Mouse (Mus musculus) stomach, postnatal 0 days (tissue): ENCODE data around the gene Umps. TPM values are rescaled to one million over a fixed set of nuclear protein-coding genes. Genes with fewer than 3 reads are reported as not detected.
A peak's percentile ranks its signal among the peaks of the same experiment; 100 is the strongest.

ENCODE experiments used
- ATAC-seq: fragments of 200-750 bp; cut with Nextera tagmentation; 2 replicates; pipeline ENCODE4 v1.8.0; 2017; ENCODE audit not compliant: low FRiP score, low TSS enrichment
- DNase-seq: peaks from one replicate; pipeline ENCODE4 v3.0.0-alpha.2; 2016; ENCODE audit warnings: low spot score
- H3K27ac ChIP-seq: fragments of 300-500 bp; sonication (generic); replicated peaks from 2 replicates; pipeline ENCODE4 v1.5.1; 2014; ENCODE audit warnings: mild to moderate bottlenecking, control low read depth
- H3K27me3 ChIP-seq: fragments of 300-500 bp; sonication (generic); 2 replicates; pipeline ENCODE4 v1.6.1; 2014; ENCODE audit warnings: low read length; ENCODE audit not compliant: control insufficient read depth, insufficient read depth
- H3K36me3 ChIP-seq: fragments of 300-500 bp; sonication (generic); 2 replicates; pipeline ENCODE4 v1.6.1; 2014; ENCODE audit warnings: low read length, mixed read lengths; ENCODE audit not compliant: control insufficient read depth, insufficient read depth
- H3K4me1 ChIP-seq: fragments of 300-500 bp; sonication (generic); replicated peaks from 2 replicates; pipeline ENCODE4 v1.6.1; 2014; ENCODE audit warnings: antibody characterized with exemption; ENCODE audit not compliant: control insufficient read depth, insufficient read depth
- H3K4me2 ChIP-seq: fragments of 300-500 bp; sonication (generic); replicated peaks from 2 replicates; pipeline ENCODE4 v1.6.1; 2014; ENCODE audit warnings: low read depth, mild to moderate bottlenecking, control low read depth, moderate library complexity
- H3K4me3 ChIP-seq: fragments of 300-500 bp; sonication (generic); 2 replicates; pipeline ENCODE4 v1.5.1; 2014; ENCODE audit warnings: low read depth, low read length, control low read depth
- H3K9ac ChIP-seq: fragments of 300-500 bp; sonication (generic); 2 replicates; pipeline ENCODE4 v1.6.1; 2014; ENCODE audit warnings: mild to moderate bottlenecking, low read length, control low read depth, mixed read lengths
- H3K9me3 ChIP-seq: fragments of 300-500 bp; sonication (generic); 2 replicates; pipeline ENCODE4 v1.6.1; 2016; ENCODE audit warnings: low read length; ENCODE audit not compliant: control insufficient read depth
- CTCF ChIP-seq: IDR thresholded peaks from 2 replicates; pipeline ENCODE4 v1.5.1; 2016; ENCODE audit warnings: antibody characterized with exemption, low read depth, mild to moderate bottlenecking, moderate library complexity
- EP300 ChIP-seq: optimal IDR thresholded peaks from 2 replicates; pipeline ENCODE3; 2016; ENCODE audit warnings: antibody characterized with exemption
- WGBS: fragments of 180-500 bp; shearing (Covaris S2); extraction: QIAGEN DNeasy Blood & Tissue Kit; methylation state at CpG from one replicate; pipeline ENCODE4 v1.1.7; 2014; 5-methylcytosine and 5-hydroxymethylcytosine counted together
- polyA plus RNA-seq: library from polyadenylated mRNA; unstranded; fragments of >200 nt; fragmentation: Nextera tagmentation; extraction: Ambion mirVana; gene quantifications from 2 replicates; pipeline ENCODE4 v1.2.1, GENCODE M21; 2015

Umps gene
- polyA plus RNA-seq, 1 experiment from 2014 or later: 24.0 TPM

DNA sequence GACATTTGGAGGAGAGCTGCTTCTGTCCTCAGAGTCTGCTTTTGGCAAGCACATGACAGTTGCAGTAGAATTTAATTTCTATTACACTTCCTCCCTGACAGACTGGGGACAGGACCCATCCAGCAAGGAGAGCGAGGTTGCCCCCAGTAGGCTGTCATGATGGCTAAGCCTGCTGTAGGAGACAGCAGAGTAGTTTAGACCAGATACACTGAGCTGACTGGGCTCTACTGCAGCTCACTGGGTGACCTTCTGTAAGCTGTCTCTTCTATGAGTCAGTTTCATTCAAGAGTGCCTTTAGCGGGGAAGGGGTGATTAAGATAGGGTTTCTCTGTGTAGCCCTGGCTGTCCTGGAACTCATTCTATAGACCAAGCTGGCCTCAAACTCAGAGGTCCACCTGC lies 27.7 kb downstream of the Umps start:
- Histone ChIP-seq H3K4me2 (no peak overlapping the region), H3K4me3 (no peak overlapping the region), H3K27me3 (no peaks in the 10 kb centered on the region), H3K9ac (no peak overlapping the region), H3K36me3 (no peaks in the 10 kb centered on the region), H3K9me3 (no peaks in the 10 kb centered on the region), H3K4me1 (peaks cover 20% of the 10 kb centered on the region), H3K27ac (no peak overlapping the region)
- ATAC-seq: no peak
- TF ChIP-seq CTCF (no peak), EP300 (no peak)
- 58% methylated on average over 2 of the region's 2 CpGs for WGBS
- no peak for DNase-seq

DNA sequence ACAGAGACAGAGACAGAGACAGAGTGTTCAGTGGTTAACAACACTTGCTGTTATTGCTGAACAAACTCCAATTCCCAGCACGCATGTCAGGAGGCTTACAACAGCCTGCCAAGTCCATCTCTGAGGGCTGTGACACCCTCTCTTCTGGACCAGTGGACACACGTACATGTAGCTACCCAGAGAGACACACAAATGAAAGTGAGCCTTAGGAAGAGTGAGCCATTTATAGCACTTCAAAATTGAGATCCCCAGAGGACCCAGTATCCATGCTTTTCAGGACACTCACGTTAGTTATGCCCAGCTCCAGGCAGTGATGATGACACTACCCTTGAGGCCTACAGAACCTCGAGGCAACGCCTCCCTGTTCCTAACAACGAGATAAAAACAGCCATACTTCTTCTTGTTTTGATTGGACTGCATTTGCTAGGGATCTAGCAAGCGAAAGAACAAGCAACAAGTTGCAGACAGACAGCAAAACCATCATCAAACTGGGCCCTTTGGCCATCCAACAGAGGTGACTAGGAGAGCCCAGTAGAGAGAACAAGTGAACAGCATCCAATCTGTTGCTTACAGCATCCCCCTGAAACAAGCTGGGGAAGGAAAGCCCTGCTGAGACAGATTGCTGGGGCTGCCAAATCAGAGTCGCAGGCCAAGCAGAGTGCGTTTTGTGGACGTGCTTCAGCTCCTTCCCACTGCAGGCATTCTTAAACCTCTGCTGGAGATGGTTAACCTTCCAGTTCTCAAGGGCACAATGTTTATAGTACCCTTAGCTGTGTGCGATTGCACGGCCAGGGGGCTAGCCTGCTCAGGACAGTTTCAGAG lies 28.3 kb downstream of the Umps start:
- H3K4me2 ChIP-seq: no peak overlapping the region
- 58% methylated on average over 12 of the region's 12 CpGs for WGBS
- no peak overlapping the region for H3K27ac ChIP-seq
- ATAC-seq (no peak), DNase-seq (no peak)
- no peak overlapping the region for H3K9ac ChIP-seq
- H3K9me3 ChIP-seq: no peaks in the 10 kb centered on the region
- TF ChIP-seq EP300: no peak
- H3K4me3 ChIP-seq: no peak overlapping the region
- no peaks in the 10 kb centered on the region for H3K36me3 ChIP-seq
- H3K4me1 ChIP-seq: peaks cover 20% of the 10 kb centered on the region
- H3K27me3 ChIP-seq: no peaks in the 10 kb centered on the region

GRCm38 (mm10) chr16:33937567-33937966 lies 29.3 kb downstream of the Umps start:
- Histone ChIP-seq H3K27me3 (no peaks in the 10 kb centered on the region), H3K4me3 (no peak overlapping the region), H3K4me1 (peaks cover 22% of the 10 kb centered on the region), H3K27ac (no peak overlapping the region), H3K9ac (no peak overlapping the region), H3K9me3 (no peaks in the 10 kb centered on the region), H3K36me3 (no peaks in the 10 kb centered on the region), H3K4me2 (no peak overlapping the region)
- 67% methylated on average over 8 of the region's 8 CpGs for WGBS
- no peak for DNase-seq
- TF ChIP-seq CTCF (no peak), EP300 (no peak)
- no peak for ATAC-seq

DNA sequence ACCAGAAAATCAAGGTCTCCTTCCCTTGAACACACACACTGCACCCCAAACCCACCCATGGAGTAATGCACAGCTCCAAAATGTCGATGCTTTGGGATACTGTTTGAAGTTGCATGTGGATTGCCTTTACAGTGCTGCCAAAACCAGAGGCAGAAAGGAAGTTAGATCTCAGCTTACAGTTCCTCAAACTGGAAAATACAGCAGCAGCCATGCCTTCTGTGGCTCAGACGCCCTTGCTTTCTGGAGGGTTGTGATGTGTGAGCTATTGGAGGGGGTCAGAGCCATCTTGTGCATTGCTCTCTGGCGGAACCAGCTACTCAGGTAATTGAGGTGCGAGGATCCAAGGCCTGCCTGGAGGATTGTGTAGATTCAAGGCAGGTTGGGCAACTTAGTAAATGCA lies 30.0 kb downstream of the Umps start:
- DNase-seq (no peak), ATAC-seq (no peak)
- Histone ChIP-seq H3K36me3 (no peaks in the 10 kb centered on the region), H3K4me2 (no peak overlapping the region), H3K27ac (no peak overlapping the region), H3K4me1 (peaks cover 22% of the 10 kb centered on the region), H3K27me3 (no peaks in the 10 kb centered on the region), H3K4me3 (no peak overlapping the region), H3K9ac (no peak overlapping the region), H3K9me3 (no peaks in the 10 kb centered on the region)
- 71% methylated on average over 4 of the region's 4 CpGs for WGBS
- TF ChIP-seq EP300: no peak
- no peak for TF ChIP-seq CTCF

GRCm38 (mm10) chr16:33935407-33935785 lies 31.4 kb downstream of the Umps start:
- Histone ChIP-seq H3K4me1 (peaks cover 10% of the 10 kb centered on the region), H3K4me2 (no peak overlapping the region), H3K4me3 (no peak overlapping the region), H3K27me3 (no peaks in the 10 kb centered on the region), H3K27ac (no peak overlapping the region), H3K36me3 (no peaks in the 10 kb centered on the region), H3K9ac (no peak overlapping the region), H3K9me3 (no peaks in the 10 kb centered on the region)
- DNase-seq (no peak), ATAC-seq (no peak)
- 98% methylated on average over 6 of the region's 6 CpGs for WGBS
- no peak for TF ChIP-seq EP300
- TF ChIP-seq CTCF: no peak

DNA sequence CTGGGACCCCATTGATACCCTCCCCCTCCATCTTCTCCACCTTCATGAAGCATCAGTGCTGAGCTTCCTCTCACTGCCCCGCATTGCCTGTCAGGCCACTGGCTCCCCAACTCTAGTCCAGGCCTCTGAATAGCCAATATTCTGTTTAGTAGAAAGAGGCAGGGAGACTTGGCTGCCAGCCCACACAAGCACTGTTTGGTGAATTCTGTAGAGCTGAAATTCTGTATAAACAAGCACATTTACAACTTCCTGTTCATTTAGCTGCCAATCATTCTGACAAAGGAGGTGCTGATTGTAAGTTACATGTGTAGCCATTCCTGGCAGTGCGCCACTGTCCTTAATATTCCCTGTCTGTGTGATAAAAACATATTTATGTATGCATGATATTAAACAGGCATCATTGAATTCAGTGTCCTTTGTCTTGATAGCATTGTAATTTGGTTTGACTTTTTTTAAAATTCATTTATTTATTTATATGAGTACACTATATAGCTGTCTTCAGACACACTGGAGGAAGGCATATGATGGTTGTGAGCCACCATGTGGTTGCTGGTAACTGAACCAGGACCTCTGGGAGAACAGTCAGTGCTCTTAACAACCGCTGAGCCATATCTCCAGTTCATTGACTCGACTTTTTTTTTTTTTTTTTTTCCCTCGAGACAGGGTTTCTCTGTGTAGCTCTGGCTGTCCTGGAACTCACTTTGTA lies 32.0 kb downstream of the Umps start:
- H3K4me1 ChIP-seq: peaks cover 10% of the 10 kb centered on the region
- peak; percentile 54 for DNase-seq
- no peak overlapping the region for H3K9ac ChIP-seq
- no peaks in the 10 kb centered on the region for H3K27me3 ChIP-seq
- no peaks in the 10 kb centered on the region for H3K9me3 ChIP-seq
- H3K4me3 ChIP-seq: no peak overlapping the region
- H3K36me3 ChIP-seq: no peaks in the 10 kb centered on the region
- no peak overlapping the region for H3K4me2 ChIP-seq
- ATAC-seq: no peak
- WGBS: 37% methylated on average over 5 of the region's 5 CpGs
- TF ChIP-seq CTCF: no peak
- no peak for TF ChIP-seq EP300
- 0 out of 2 replicates have a peak overlapping the region, but pooled peaks have one; percentile 35 for H3K27ac ChIP-seq
